Mouse (Mus musculus): ENCODE data around the gene Tex19.1. TPM values are rescaled to one million over a fixed set of nuclear protein-coding genes. Genes with fewer than 3 reads are reported as not detected.

The Tex19.1 gene
- polyA plus RNA-seq, 1 experiment from 2014 or later = not detected

GRCm38 (mm10) chr11:121159971-121160370 lies 14.0 kb downstream of the Tex19.1 start, which contains the start of gene Uts2r:
TSS of gene Uts2r (plus strand) at chr11:121160271.
- H3K36me3 ChIP-seq (ENCODE audit: control insufficient read depth, insufficient read depth, low read length) = no peaks in the 10 kb centered on the region
- H3K4me3 ChIP-seq (ENCODE audit: low read depth, low read length) = no peak within 1 kb of the TSS
- no peak within 1 kb of the TSS for H3K4me2 ChIP-seq (ENCODE audit: low read depth, low read length, severe bottlenecking)
- H3K27ac ChIP-seq (ENCODE audit: low read depth, low read length) = no peak within 1 kb of the TSS
- DNase-seq (ENCODE audit: low spot score) (no peak), ATAC-seq (replicated peaks; ENCODE audit: low FRiP score) (no peak)
- H3K4me1 ChIP-seq (replicated peaks; ENCODE audit: control insufficient read depth, insufficient read depth, low read length) = peaks cover 4% of the 10 kb centered on the region
- no peaks in the 10 kb centered on the region for H3K9me3 ChIP-seq (ENCODE audit: control insufficient read depth, low read length)
- no peak within 1 kb of the TSS for H3K9ac ChIP-seq (ENCODE audit: low read length)
- peaks cover 27% of the 10 kb centered on the region for H3K27me3 ChIP-seq (ENCODE audit: control insufficient read depth, insufficient read depth, low read length)
- WGBS = 90% methylated on average over 5 of the region's 5 CpGs

GRCm38 (mm10) chr11:121160636-121161346 lies 14.8 kb downstream of the Tex19.1 start:
- DNase-seq (ENCODE audit: low spot score) (no peak), ATAC-seq (replicated peaks; ENCODE audit: low FRiP score) (no peak)
- H3K4me1 ChIP-seq (replicated peaks; ENCODE audit: control insufficient read depth, insufficient read depth, low read length) = peaks cover 4% of the 10 kb centered on the region
- H3K4me3 ChIP-seq (ENCODE audit: low read depth, low read length) = no peak overlapping the region
- no peak overlapping the region for H3K27ac ChIP-seq (ENCODE audit: low read depth, low read length)
- no peak overlapping the region for H3K4me2 ChIP-seq (ENCODE audit: low read depth, low read length, severe bottlenecking)
- no peak overlapping the region for H3K9ac ChIP-seq (ENCODE audit: low read length)
- no peaks in the 10 kb centered on the region for H3K9me3 ChIP-seq (ENCODE audit: control insufficient read depth, low read length)
- peaks cover 20% of the 10 kb centered on the region for H3K27me3 ChIP-seq (ENCODE audit: control insufficient read depth, insufficient read depth, low read length)
- 93% methylated on average over 26 of the region's 26 CpGs for WGBS
- H3K36me3 ChIP-seq (ENCODE audit: control insufficient read depth, insufficient read depth, low read length) = no peaks in the 10 kb centered on the region

GRCm38 (mm10) chr11:121163751-121164150 lies 17.8 kb downstream of the Tex19.1 start:
- Histone ChIP-seq H3K36me3 (ENCODE audit: control insufficient read depth, insufficient read depth, low read length) (no peaks in the 10 kb centered on the region), H3K27ac (ENCODE audit: low read depth, low read length) (no peak overlapping the region), H3K4me2 (ENCODE audit: low read depth, low read length, severe bottlenecking) (no peak overlapping the region), H3K9me3 (ENCODE audit: control insufficient read depth, low read length) (no peaks in the 10 kb centered on the region), H3K27me3 (ENCODE audit: control insufficient read depth, insufficient read depth, low read length) (no peaks in the 10 kb centered on the region), H3K9ac (ENCODE audit: low read length) (no peak overlapping the region), H3K4me3 (ENCODE audit: low read depth, low read length) (no peak overlapping the region), H3K4me1 (replicated peaks; ENCODE audit: control insufficient read depth, insufficient read depth, low read length) (no peaks in the 10 kb centered on the region)
- no peak for ATAC-seq (replicated peaks; ENCODE audit: low FRiP score)
- WGBS = 87% methylated on average over 4 of the region's 4 CpGs
- DNase-seq (ENCODE audit: low spot score) = no peak

- no peaks in the 10 kb centered on the region for H3K9me3 ChIP-seq (ENCODE audit: control insufficient read depth, low read length)
- H3K36me3 ChIP-seq (ENCODE audit: control insufficient read depth, insufficient read depth, low read length) = no peaks in the 10 kb centered on the region
- no peak overlapping the region for H3K9ac ChIP-seq (ENCODE audit: low read length)
- no peak overlapping the region for H3K27ac ChIP-seq (ENCODE audit: low read depth, low read length)
- H3K4me3 ChIP-seq (ENCODE audit: low read depth, low read length) = no peak overlapping the region
- H3K4me2 ChIP-seq (ENCODE audit: low read depth, low read length, severe bottlenecking) = no peak overlapping the region
- DNase-seq (ENCODE audit: low spot score) = no peak
- H3K4me1 ChIP-seq (replicated peaks; ENCODE audit: control insufficient read depth, insufficient read depth, low read length) = no peaks in the 10 kb centered on the region; the same call in 1 of the 2 replicates
- no peaks in the 10 kb centered on the region for H3K27me3 ChIP-seq (ENCODE audit: control insufficient read depth, insufficient read depth, low read length)
- WGBS = 88% methylated on average over 5 of the region's 5 CpGs
- ATAC-seq (replicated peaks; ENCODE audit: low FRiP score) = no peak
These were observed 27.3 kb downstream of the Tex19.1 start for GRCm38 (mm10) chr11:121173203-121173602.

GRCm38 (mm10) chr11:121174234-121174633 lies 28.3 kb downstream of the Tex19.1 start:
- Histone ChIP-seq H3K27me3 (ENCODE audit: control insufficient read depth, insufficient read depth, low read length) (no peaks in the 10 kb centered on the region), H3K9me3 (ENCODE audit: control insufficient read depth, low read length) (no peaks in the 10 kb centered on the region), H3K4me1 (replicated peaks; ENCODE audit: control insufficient read depth, insufficient read depth, low read length) (no peaks in the 10 kb centered on the region; the same call in 1 of the 2 replicates), H3K4me2 (ENCODE audit: low read depth, low read length, severe bottlenecking) (no peak overlapping the region), H3K9ac (ENCODE audit: low read length) (no peak overlapping the region), H3K36me3 (ENCODE audit: control insufficient read depth, insufficient read depth, low read length) (no peaks in the 10 kb centered on the region), H3K4me3 (ENCODE audit: low read depth, low read length) (no peak overlapping the region), H3K27ac (ENCODE audit: low read depth, low read length) (no peak overlapping the region)
- DNase-seq (ENCODE audit: low spot score) = no peak
- ATAC-seq (replicated peaks; ENCODE audit: low FRiP score) = peak; percentile 30; the same call in 1 of the 2 replicates
- 38% methylated on average over 3 of the region's 3 CpGs for WGBS

- H3K27me3 ChIP-seq (ENCODE audit: control insufficient read depth, insufficient read depth, low read length) = no peaks in the 10 kb centered on the region
- ATAC-seq (replicated peaks; ENCODE audit: low FRiP score) (peak; percentile 65; the same call in 1 of the 2 replicates), DNase-seq (ENCODE audit: low spot score) (peak; percentile 81)
- H3K4me2 ChIP-seq (ENCODE audit: low read depth, low read length, severe bottlenecking) = no peak overlapping the region
- H3K36me3 ChIP-seq (ENCODE audit: control insufficient read depth, insufficient read depth, low read length) = no peaks in the 10 kb centered on the region
- no peaks in the 10 kb centered on the region; the same call in 1 of the 2 replicates for H3K4me1 ChIP-seq (replicated peaks; ENCODE audit: control insufficient read depth, insufficient read depth, low read length)
- 55% methylated on average over 12 of the region's 12 CpGs for WGBS
- H3K9ac ChIP-seq (ENCODE audit: low read length) = no peak overlapping the region
- no peak overlapping the region for H3K27ac ChIP-seq (ENCODE audit: low read depth, low read length)
- H3K4me3 ChIP-seq (ENCODE audit: low read depth, low read length) = no peak overlapping the region
- no peaks in the 10 kb centered on the region for H3K9me3 ChIP-seq (ENCODE audit: control insufficient read depth, low read length)
These were observed 30.6 kb downstream of the Tex19.1 start for GRCm38 (mm10) chr11:121176285-121177270.

GRCm38 (mm10) chr11:121189681-121190080 lies 43.7 kb downstream of the Tex19.1 start:
- Histone ChIP-seq H3K27me3 (ENCODE audit: control insufficient read depth, insufficient read depth, low read length) (no peaks in the 10 kb centered on the region), H3K9me3 (ENCODE audit: control insufficient read depth, low read length) (no peaks in the 10 kb centered on the region), H3K4me2 (ENCODE audit: low read depth, low read length, severe bottlenecking) (no peak overlapping the region), H3K9ac (ENCODE audit: low read length) (no peak overlapping the region), H3K4me1 (replicated peaks; ENCODE audit: control insufficient read depth, insufficient read depth, low read length) (no peaks in the 10 kb centered on the region), H3K27ac (ENCODE audit: low read depth, low read length) (no peak overlapping the region), H3K36me3 (ENCODE audit: control insufficient read depth, insufficient read depth, low read length) (no peaks in the 10 kb centered on the region), H3K4me3 (ENCODE audit: low read depth, low read length) (no peak overlapping the region)
- no peak for DNase-seq (ENCODE audit: low spot score)
- no peak for ATAC-seq (replicated peaks; ENCODE audit: low FRiP score)
- WGBS = 88% methylated on average over 3 of the region's 3 CpGs

- DNase-seq (ENCODE audit: low spot score) = no peak
- no peak overlapping the region for H3K4me2 ChIP-seq (ENCODE audit: low read depth, low read length, severe bottlenecking)
- no peak for ATAC-seq (replicated peaks; ENCODE audit: low FRiP score)
- H3K27me3 ChIP-seq (ENCODE audit: control insufficient read depth, insufficient read depth, low read length) = no peaks in the 10 kb centered on the region
- H3K9me3 ChIP-seq (ENCODE audit: control insufficient read depth, low read length) = no peaks in the 10 kb centered on the region
- no peaks in the 10 kb centered on the region for H3K4me1 ChIP-seq (replicated peaks; ENCODE audit: control insufficient read depth, insufficient read depth, low read length)
- WGBS = 79% methylated on average over 2 of the region's 2 CpGs
- no peaks in the 10 kb centered on the region for H3K36me3 ChIP-seq (ENCODE audit: control insufficient read depth, insufficient read depth, low read length)
- no peak overlapping the region for H3K9ac ChIP-seq (ENCODE audit: low read length)
- H3K27ac ChIP-seq (ENCODE audit: low read depth, low read length) = no peak overlapping the region
- H3K4me3 ChIP-seq (ENCODE audit: low read depth, low read length) = no peak overlapping the region
These were observed 46.8 kb downstream of the Tex19.1 start for GRCm38 (mm10) chr11:121192742-121193141.

All from forebrain, embryonic 11.5 days (tissue).